8 mouse cellular contexts compared by ENCODE assay signal in genomic region chr10:127339683-127340576, GRCm38 (mm10). TPM values are rescaled to one million over a fixed set of nuclear protein-coding genes. Genes with fewer than 3 reads are reported as not detected.
DNase-seq lines count a peak whose midpoint lies in the region; ATAC-seq lines count a peak whose summit lies in the region.

No protein-coding gene starts in this region.

- H3K4me3 ChIP-seq in kidney, embryonic 15.5 days (replicated peaks): peak overlapping the region; percentile 61
- peak overlapping the region; percentile 24 for H3K4me3 ChIP-seq in macrophage (ENCODE audit: inconsistent target)

- no peaks in the 10 kb centered on the region for H3K79me2 ChIP-seq in macrophage (ENCODE audit: inconsistent target)

- no peaks in the 10 kb centered on the region for H3K9me3 ChIP-seq in kidney, embryonic 15.5 days (replicated peaks)

- peak overlapping the region; percentile 97 for H3K4me2 ChIP-seq in kidney, embryonic 15.5 days

- peaks cover 22% of the 10 kb centered on the region for H3K36me3 ChIP-seq in kidney, embryonic 15.5 days
- H3K36me3 ChIP-seq in macrophage (ENCODE audit: inconsistent target): no peaks in the 10 kb centered on the region

- H3K4me1 ChIP-seq in kidney, embryonic 15.5 days: peaks cover 38% of the 10 kb centered on the region

- H3K27me3 ChIP-seq in kidney, embryonic 15.5 days: peaks cover 17% of the 10 kb centered on the region

- ATAC-seq in kidney, embryonic 15.5 days (replicated peaks; ENCODE audit: low FRiP score): peak; percentile 55

- peak overlapping the region; percentile 93 for H3K27ac ChIP-seq in kidney, embryonic 15.5 days
- no peak overlapping the region for H3K27ac ChIP-seq in macrophage

- DNase-seq in cerebellum, postnatal 10 days: peak; percentile 64 to 81
- no peak for DNase-seq in cerebellum, adult 8-10 months
- DNase-seq in ZHBTc4 (ENCODE audit: low read depth, low spot score): peak; percentile 74
- peak; percentile 72 for DNase-seq in gastrocnemius, postnatal 10 days
- no peak for DNase-seq in natural killer cell, adult 2 months (ENCODE audit: low spot score in 2 of 2)
- DNase-seq in urinary bladder, adult 18-20 months (ENCODE audit: low spot score in 2 of 2): no peak

- WGBS in kidney, embryonic 15.5 days: under 1% methylated on average over 41 of the region's 42 CpGs
- 2% methylated on average over 37 of the region's 42 CpGs for WGBS in macrophage (ENCODE audit: missing documents)

- H3K9ac ChIP-seq in kidney, embryonic 15.5 days: peak overlapping the region; percentile 53

RNA-seq across cellular contexts. Expression of gene Gli1, which starts 1.8 kb away (rescaled TPM):
- total RNA-seq in gastrocnemius, postnatal 10 days (2021): 1 to 10 TPM; 3.3 to 6.8 TPM
- 6.3 and 8.2 TPM in 2 replicates for polyA plus RNA-seq in kidney, embryonic 15.5 days (2015; fragmentation: Nextera tagmentation; extraction: Ambion mirVana)
- total RNA-seq in macrophage (2018; cell fraction: chromatin; rRNA removed): not detected
- total RNA-seq in macrophage (2018; cell fraction: cytosol; rRNA removed): not detected
- under 1 TPM in 1 of 26 experiments, not detected in 25; 0.55 TPM for total RNA-seq in macrophage (2018; cell fraction: nucleus; rRNA removed)
- polyA plus RNA-seq in macrophage (2018): not detected in 3 replicates

RNA-seq across cellular contexts. Expression of gene Inhbe, which starts 14.3 kb away (rescaled TPM):
- not detected for total RNA-seq in gastrocnemius, postnatal 10 days (2021)
- not detected in 2 replicates for polyA plus RNA-seq in kidney, embryonic 15.5 days (2015; fragmentation: Nextera tagmentation; extraction: Ambion mirVana)
- not detected for total RNA-seq in macrophage (2018; cell fraction: chromatin; rRNA removed)
- total RNA-seq in macrophage (2018; cell fraction: cytosol; rRNA removed): not detected
- under 1 TPM in 1 of 26 experiments, not detected in 25; 0.17 TPM for total RNA-seq in macrophage (2018; cell fraction: nucleus; rRNA removed)
- not detected in 3 replicates for polyA plus RNA-seq in macrophage (2018)

RNA-seq across cellular contexts. Expression of gene Arhgap9, which starts 18.2 kb away (rescaled TPM):
- total RNA-seq in gastrocnemius, postnatal 10 days (2021): 1 to 10 TPM; 1.1 to 2.3 TPM
- polyA plus RNA-seq in kidney, embryonic 15.5 days (2015; fragmentation: Nextera tagmentation; extraction: Ambion mirVana): 3.1 and 3.3 TPM in 2 replicates
- 100 to 1,000 TPM in 9 of 26 experiments, 10 to 100 TPM in 16, 1 to 10 TPM in 1; 7.6 to 191 (median 75.7) TPM for total RNA-seq in macrophage (2018; cell fraction: chromatin; rRNA removed)
- total RNA-seq in macrophage (2018; cell fraction: cytosol; rRNA removed): 100 to 1,000 TPM in 9 of 26 experiments, 10 to 100 TPM in 17; 57.0 to 121 (median 82.1) TPM
- total RNA-seq in macrophage (2018; cell fraction: nucleus; rRNA removed): 100 to 1,000 TPM in 4 of 26 experiments, 10 to 100 TPM in 22; 18.8 to 137 (median 66.9) TPM
- 48.5 to 115 TPM (median 70.4 TPM) in 3 replicates for polyA plus RNA-seq in macrophage (2018)

RNA-seq across cellular contexts. Expression of gene Mars, which starts 28.3 kb away (rescaled TPM):
- total RNA-seq in gastrocnemius, postnatal 10 days (2021): 10 to 100 TPM; 44.5 to 54.8 TPM
- 120 and 127 TPM in 2 replicates for polyA plus RNA-seq in kidney, embryonic 15.5 days (2015; fragmentation: Nextera tagmentation; extraction: Ambion mirVana)
- 10 to 100 TPM in 24 of 26 experiments, 1 to 10 TPM in 2; 6.5 to 62.2 (median 30.8) TPM for total RNA-seq in macrophage (2018; cell fraction: chromatin; rRNA removed)
- 10 to 100 TPM; 11.1 to 29.3 (median 22.8) TPM for total RNA-seq in macrophage (2018; cell fraction: cytosol; rRNA removed)
- total RNA-seq in macrophage (2018; cell fraction: nucleus; rRNA removed): 10 to 100 TPM in 23 of 26 experiments, 1 to 10 TPM in 3; 7.3 to 42.5 (median 27.1) TPM
- 19.9 to 28.8 TPM (median 20.2 TPM) in 3 replicates for polyA plus RNA-seq in macrophage (2018)

RNA-seq across cellular contexts. Expression of gene Inhbc, which starts 30.3 kb away (rescaled TPM):
- not detected for total RNA-seq in gastrocnemius, postnatal 10 days (2021)
- polyA plus RNA-seq in kidney, embryonic 15.5 days (2015; fragmentation: Nextera tagmentation; extraction: Ambion mirVana): 0.19 and 0.45 TPM in 2 replicates
- total RNA-seq in macrophage (2018; cell fraction: chromatin; rRNA removed): not detected
- not detected for total RNA-seq in macrophage (2018; cell fraction: cytosol; rRNA removed)
- total RNA-seq in macrophage (2018; cell fraction: nucleus; rRNA removed): not detected
- not detected in 3 replicates for polyA plus RNA-seq in macrophage (2018)

Comparison
In these comparisons a context has a peak if more than half of its experiments do, and no peak if none do; other contexts are left out.
1. DNase-seq: peak in cerebellum, postnatal 10 days (2 of 2), ZHBTc4 (single experiment) and gastrocnemius, postnatal 10 days (single experiment); none in cerebellum, adult 8-10 months (single experiment), natural killer cell, adult 2 months (0 of 2) and urinary bladder, adult 18-20 months (0 of 2).
2. RNA of gene Arhgap9, which starts 18.2 kb away (polyA plus RNA-seq): 48.5 to 115 TPM in macrophage; 3.1 to 3.3 TPM in kidney, embryonic 15.5 days; every median in the first group is over 10 times any median in the second.